9 mouse cellular contexts compared by ENCODE assay signal in genomic region chr17:46855328-46856106, GRCm38 (mm10). TPM values are rescaled to one million over a fixed set of nuclear protein-coding genes. Genes with fewer than 3 reads are reported as not detected.
A peak's percentile ranks its signal among the peaks of the same experiment; 100 is the strongest.
DNase-seq lines count a peak whose midpoint lies in the region; ATAC-seq lines count a peak whose summit lies in the region.
"Had no signal": no experiment of that assay in that cellular context is flagged by ENCODE, and none has a peak within 500 bp of the region (broad histone marks: within the 10 kb centered on the region; RNA-seq: fewer than 3 reads in every experiment).

No protein-coding gene starts in this region.

- peak overlapping the region; percentile 80 for H3K4me3 ChIP-seq in forebrain, embryonic 13.5 days
- H3K4me3 ChIP-seq in kidney, embryonic 15.5 days (replicated peaks) = peak overlapping the region; percentile 91
- H3K4me3 ChIP-seq in midbrain, embryonic 14.5 days (replicated peaks; ENCODE audit: low read depth, low read length) = peak overlapping the region; percentile 97

- H3K27me3 ChIP-seq in forebrain, embryonic 13.5 days = no peaks in the 10 kb centered on the region
- no peaks in the 10 kb centered on the region for H3K27me3 ChIP-seq in kidney, embryonic 15.5 days
- no peaks in the 10 kb centered on the region for H3K27me3 ChIP-seq in midbrain, embryonic 14.5 days (ENCODE audit: control insufficient read depth, insufficient read depth, low read length)

- H3K36me3 ChIP-seq in forebrain, embryonic 13.5 days (ENCODE audit: poor library complexity, severe bottlenecking) = no peaks in the 10 kb centered on the region
- H3K36me3 ChIP-seq in kidney, embryonic 15.5 days = no peaks in the 10 kb centered on the region
- H3K36me3 ChIP-seq in midbrain, embryonic 14.5 days (ENCODE audit: control insufficient read depth, insufficient read depth, low read length) = no peaks in the 10 kb centered on the region

- no peak for ATAC-seq in CD4-positive, CD25-positive, alpha-beta regulatory T cell, adult 4 months
- no peak for ATAC-seq in forebrain, embryonic 13.5 days
- ATAC-seq in kidney, embryonic 15.5 days (replicated peaks; ENCODE audit: low FRiP score) = no peak
- ATAC-seq in midbrain, embryonic 14.5 days (ENCODE audit: low FRiP score, low TSS enrichment) = no peak

- peaks cover 48% of the 10 kb centered on the region for H3K4me1 ChIP-seq in forebrain, embryonic 13.5 days
- peaks cover 42% of the 10 kb centered on the region for H3K4me1 ChIP-seq in kidney, embryonic 15.5 days
- peaks cover 17% of the 10 kb centered on the region for H3K4me1 ChIP-seq in midbrain, embryonic 14.5 days (ENCODE audit: control insufficient read depth, insufficient read depth, low read length)

- 62% methylated on average over 15 of the region's 15 CpGs for WGBS in forebrain, embryonic 13.5 days
- WGBS in kidney, embryonic 15.5 days = 52% methylated on average over 15 of the region's 15 CpGs
- WGBS in midbrain, embryonic 14.5 days = 61% methylated on average over 15 of the region's 15 CpGs

- peak; percentile 38 for DNase-seq in CD4-positive, CD25-positive, alpha-beta regulatory T cell, adult 2 months (ENCODE audit: low read depth, low spot score)
- DNase-seq in B cell, adult 2 months = peak; percentile 60 to 64
- DNase-seq in midbrain, embryonic 14.5 days = peak; percentile 25
- no peak for DNase-seq in embryo, embryonic 11 days
- DNase-seq in layer of hippocampus, postnatal 25 days (ENCODE audit: extremely low spot score in 1 of 2, low spot score in 1 of 2) = no peak

- H3K9me3 ChIP-seq in forebrain, embryonic 13.5 days (replicated peaks) = no peaks in the 10 kb centered on the region; the same call in 1 of the 2 replicates
- H3K9me3 ChIP-seq in kidney, embryonic 15.5 days (replicated peaks) = no peaks in the 10 kb centered on the region
- no peaks in the 10 kb centered on the region for H3K9me3 ChIP-seq in midbrain, embryonic 14.5 days (ENCODE audit: control insufficient read depth, low read length)

- peak overlapping the region; percentile 74 for H3K4me2 ChIP-seq in forebrain, embryonic 13.5 days
- peak overlapping the region; percentile 67 for H3K4me2 ChIP-seq in kidney, embryonic 15.5 days
- peak overlapping the region; percentile 68 for H3K4me2 ChIP-seq in midbrain, embryonic 14.5 days (ENCODE audit: low read length)

- H3K9ac ChIP-seq in forebrain, embryonic 13.5 days = peak overlapping the region; percentile 99
- H3K9ac ChIP-seq in kidney, embryonic 15.5 days = peak overlapping the region; percentile 100
- H3K9ac ChIP-seq in midbrain, embryonic 14.5 days (replicated peaks; ENCODE audit: low read length) = peak overlapping the region; percentile 100

- H3K27ac ChIP-seq in forebrain, embryonic 13.5 days = peak overlapping the region; percentile 100
- peak overlapping the region; percentile 100 for H3K27ac ChIP-seq in kidney, embryonic 15.5 days
- peak overlapping the region; percentile 100 for H3K27ac ChIP-seq in midbrain, embryonic 14.5 days (replicated peaks; ENCODE audit: low read depth, low read length)

RNA-seq across cellular contexts. Expression of gene Bicral, which starts 2.8 kb away (rescaled TPM):
- polyA plus RNA-seq in CD4-positive, CD25-positive, alpha-beta regulatory T cell, adult 4 months (2017; shearing (Covaris generic)) = 10 to 100 TPM; 10.8 to 11.9 TPM
- polyA plus RNA-seq in forebrain, embryonic 13.5 days (2015; fragmentation: Nextera tagmentation; extraction: Ambion mirVana) = 5.2 and 5.8 TPM in 2 replicates
- polyA plus RNA-seq in kidney, embryonic 15.5 days (2015; fragmentation: Nextera tagmentation; extraction: Ambion mirVana) = 4.2 and 4.9 TPM in 2 replicates
- 10.2 and 11.6 TPM in 2 replicates for polyA plus RNA-seq in midbrain, embryonic 14.5 days (2014; fragmentation: Nextera tagmentation; extraction: Ambion mirVana)
- total RNA-seq in layer of hippocampus, postnatal 25 days (2021) = 10 to 100 TPM; 47.5 to 60.3 TPM

RNA-seq across cellular contexts. Expression of gene Tbcc, which starts 35.0 kb away (rescaled TPM):
- 1 to 10 TPM; 8.4 to 9.1 TPM for polyA plus RNA-seq in CD4-positive, CD25-positive, alpha-beta regulatory T cell, adult 4 months (2017; shearing (Covaris generic))
- polyA plus RNA-seq in forebrain, embryonic 13.5 days (2015; fragmentation: Nextera tagmentation; extraction: Ambion mirVana) = 51.3 and 53.5 TPM in 2 replicates
- polyA plus RNA-seq in kidney, embryonic 15.5 days (2015; fragmentation: Nextera tagmentation; extraction: Ambion mirVana) = 59.3 and 59.7 TPM in 2 replicates
- polyA plus RNA-seq in midbrain, embryonic 14.5 days (2014; fragmentation: Nextera tagmentation; extraction: Ambion mirVana) = 62.8 and 67.6 TPM in 2 replicates
- total RNA-seq in layer of hippocampus, postnatal 25 days (2021) = 10 to 100 TPM; 34.6 to 36.7 TPM

RNA-seq across cellular contexts. Expression of gene Prph2, which starts 54.7 kb away (rescaled TPM):
- polyA plus RNA-seq in CD4-positive, CD25-positive, alpha-beta regulatory T cell, adult 4 months (2017; shearing (Covaris generic)) = not detected
- polyA plus RNA-seq in forebrain, embryonic 13.5 days (2015; fragmentation: Nextera tagmentation; extraction: Ambion mirVana) = not detected in 2 replicates
- 0.08 TPM in 1 of 2 replicates, not detected in the other for polyA plus RNA-seq in kidney, embryonic 15.5 days (2015; fragmentation: Nextera tagmentation; extraction: Ambion mirVana)
- polyA plus RNA-seq in midbrain, embryonic 14.5 days (2014; fragmentation: Nextera tagmentation; extraction: Ambion mirVana) = not detected in 2 replicates
- not detected for total RNA-seq in layer of hippocampus, postnatal 25 days (2021)
- total RNA-seq: heart, postnatal 14 days had no signal

Comparison
In these comparisons a context has a peak if more than half of its experiments do, and no peak if none do; other contexts are left out.
1. DNase-seq: peak in CD4-positive, CD25-positive, alpha-beta regulatory T cell, adult 2 months (single experiment), B cell, adult 2 months (2 of 2) and midbrain, embryonic 14.5 days (single experiment); none in embryo, embryonic 11 days (single experiment) and layer of hippocampus, postnatal 25 days (0 of 2).
2. Peak in every context shown above with its lines, with median percentiles within 50 percentile points of each other: H3K27ac ChIP-seq, H3K4me2 ChIP-seq, H3K4me3 ChIP-seq and H3K9ac ChIP-seq.